30 mouse cellular contexts compared by ENCODE assay signal in the genomic region with DNA sequence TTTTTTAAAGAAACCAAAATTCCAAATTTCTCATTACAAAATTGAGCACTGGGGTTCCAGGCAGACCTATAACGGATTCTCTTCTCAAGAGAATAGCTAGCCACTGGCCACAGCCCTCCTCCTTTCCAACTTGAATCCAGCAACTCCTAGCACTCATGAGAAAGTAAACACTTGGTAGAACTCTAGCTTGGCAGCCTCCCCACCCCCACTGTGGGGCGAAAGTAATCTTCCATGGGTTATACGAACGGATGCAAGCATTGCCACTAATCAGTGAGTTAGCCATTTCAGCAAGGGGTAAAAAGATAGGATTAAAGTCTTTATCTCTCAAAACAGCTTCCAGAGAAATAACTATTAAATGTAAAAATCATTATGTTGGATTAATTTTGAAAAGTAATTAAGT. TPM values are rescaled to one million over a fixed set of nuclear protein-coding genes. Genes with fewer than 3 reads are reported as not detected.
DNase-seq lines count a peak whose midpoint lies in the region; ATAC-seq and TF ChIP-seq lines count a peak whose summit lies in the region.
"Had no signal": no experiment of that assay in that cellular context is flagged by ENCODE, and none has a peak within 500 bp of the region (broad histone marks: within the 10 kb centered on the region; RNA-seq: fewer than 3 reads in every experiment).

No protein-coding gene starts in this region.

- H3K4me3 ChIP-seq in midbrain, embryonic 14.5 days (replicated peaks; ENCODE audit: low read depth, low read length) = no peak overlapping the region
- H3K4me3 ChIP-seq in midbrain, embryonic 15.5 days = no peak overlapping the region
- H3K4me3 ChIP-seq in liver, embryonic 14.5 days (ENCODE audit: insufficient read depth in 1 of 2, low read depth in 2 of 2, low read length in 2 of 2) = no peak overlapping the region
- no peak overlapping the region for H3K4me3 ChIP-seq in kidney, embryonic 15.5 days (replicated peaks)
- H3K4me3 ChIP-seq: forebrain, embryonic 15.5 days; gastrocnemius, adult 2 months; heart, embryonic 13.5 days; hindbrain, embryonic 10.5 days; layer of hippocampus, adult 2 months; limb, embryonic 13.5 days; megakaryocyte, embryonic 14.5 days; midbrain, embryonic 13.5 days; neural tube, embryonic 15.5 days; stomach, embryonic 15.5 days had no signal

- H3K27me3 ChIP-seq in midbrain, embryonic 14.5 days (ENCODE audit: control insufficient read depth, insufficient read depth, low read length) = no peaks in the 10 kb centered on the region
- H3K27me3 ChIP-seq in midbrain, embryonic 15.5 days (replicated peaks) = no peaks in the 10 kb centered on the region
- no peaks in the 10 kb centered on the region for H3K27me3 ChIP-seq in liver, embryonic 14.5 days (ENCODE audit: control insufficient read depth, insufficient read depth, low read length)
- no peaks in the 10 kb centered on the region; the same call in 1 of the 2 replicates for H3K27me3 ChIP-seq in kidney, embryonic 15.5 days
- H3K27me3 ChIP-seq: forebrain, embryonic 15.5 days; heart, embryonic 13.5 days; limb, embryonic 13.5 days; megakaryocyte, embryonic 14.5 days; midbrain, embryonic 13.5 days; neural tube, embryonic 15.5 days; stomach, embryonic 15.5 days had no signal

- peaks cover 3% of the 10 kb centered on the region; the same call in 1 of the 2 replicates for H3K9me3 ChIP-seq in midbrain, embryonic 14.5 days (ENCODE audit: control insufficient read depth, low read length)
- no peaks in the 10 kb centered on the region for H3K9me3 ChIP-seq in midbrain, embryonic 15.5 days
- H3K9me3 ChIP-seq in liver, embryonic 14.5 days (ENCODE audit: control insufficient read depth, low read length) = no peaks in the 10 kb centered on the region
- H3K9me3 ChIP-seq in kidney, embryonic 15.5 days (replicated peaks) = no peaks in the 10 kb centered on the region
- H3K9me3 ChIP-seq: forebrain, embryonic 15.5 days; heart, embryonic 13.5 days; midbrain, embryonic 13.5 days; neural tube, embryonic 15.5 days; stomach, embryonic 15.5 days had no signal

- 52% methylated on average over 4 of the region's 4 CpGs for WGBS in midbrain, embryonic 14.5 days
- WGBS in midbrain, embryonic 15.5 days = 51% methylated on average over 4 of the region's 4 CpGs
- 21% methylated on average over 4 of the region's 4 CpGs for WGBS in liver, embryonic 14.5 days (ENCODE audit: insufficient replicate concordance)
- 57% methylated on average over 4 of the region's 4 CpGs for WGBS in kidney, embryonic 15.5 days

- H3K9ac ChIP-seq in midbrain, embryonic 14.5 days (replicated peaks; ENCODE audit: low read length) = no peak overlapping the region
- H3K9ac ChIP-seq in midbrain, embryonic 15.5 days = no peak overlapping the region
- H3K9ac ChIP-seq in liver, embryonic 14.5 days (replicated peaks) = no peak overlapping the region
- no peak overlapping the region for H3K9ac ChIP-seq in kidney, embryonic 15.5 days
- H3K9ac ChIP-seq: forebrain, embryonic 15.5 days; heart, embryonic 13.5 days; limb, embryonic 13.5 days; midbrain, embryonic 13.5 days; neural tube, embryonic 15.5 days; stomach, embryonic 15.5 days had no signal

- H3K4me2 ChIP-seq in midbrain, embryonic 14.5 days (ENCODE audit: low read length) = no peak overlapping the region
- H3K4me2 ChIP-seq in midbrain, embryonic 15.5 days = no peak overlapping the region
- no peak overlapping the region for H3K4me2 ChIP-seq in liver, embryonic 14.5 days (ENCODE audit: low read depth)
- no peak overlapping the region for H3K4me2 ChIP-seq in kidney, embryonic 15.5 days
- H3K4me2 ChIP-seq: forebrain, embryonic 15.5 days; heart, embryonic 13.5 days; limb, embryonic 13.5 days; midbrain, embryonic 13.5 days; neural tube, embryonic 15.5 days; stomach, embryonic 15.5 days had no signal

- DNase-seq in midbrain, embryonic 14.5 days = peak; percentile 44
- DNase-seq in liver, embryonic 14.5 days (ENCODE audit: low read depth in 3 of 3, low spot score in 3 of 3) = peak in 2 of 3 experiments; percentile 11 to 24
- peak; percentile 11 for DNase-seq in lung, postnatal 10 days
- no peak for DNase-seq in adrenal gland, postnatal 10 days
- DNase-seq in embryo, embryonic 11 days = no peak
- DNase-seq: adrenal gland, adult 2 months; B cell, adult 2 months; cerebellum, adult 11 months; cerebellum, postnatal 14 days; gastrocnemius, adult 2 months; heart, postnatal 10 days; kidney, adult 18-20 months; kidney, postnatal 36 days; retina, postnatal 1 day; right cerebral cortex, postnatal 25 days; thymus, postnatal 14 days had no signal

- no peak for TF ChIP-seq CTCF in liver, embryonic 14.5 days (IDR thresholded peaks at IDR 0.05; ENCODE audit: low read depth)

- H3K27ac ChIP-seq in midbrain, embryonic 14.5 days (replicated peaks; ENCODE audit: low read depth, low read length) = no peak overlapping the region
- H3K27ac ChIP-seq in midbrain, embryonic 15.5 days = no peak overlapping the region
- H3K27ac ChIP-seq in liver, embryonic 14.5 days = no peak overlapping the region
- H3K27ac ChIP-seq in kidney, embryonic 15.5 days = no peak overlapping the region
- H3K27ac ChIP-seq: forebrain, embryonic 15.5 days; gastrocnemius, adult 2 months; heart, embryonic 13.5 days; hindbrain, embryonic 10.5 days; layer of hippocampus, adult 2 months; limb, embryonic 13.5 days; midbrain, embryonic 13.5 days; neural tube, embryonic 15.5 days; stomach, embryonic 15.5 days had no signal

- no peak for ATAC-seq in midbrain, embryonic 14.5 days (ENCODE audit: low FRiP score, low TSS enrichment)
- no peak for ATAC-seq in midbrain, embryonic 15.5 days (replicated peaks)
- ATAC-seq in liver, embryonic 14.5 days (ENCODE audit: insufficient read depth) = peak; percentile 29; the same call in 1 of the 2 replicates
- ATAC-seq in megakaryocyte-erythroid progenitor cell, adult 5-6 weeks (replicated peaks; ENCODE audit: low FRiP score, low TSS enrichment, poor library complexity, severe bottlenecking) = peak; percentile 70
- no peak for ATAC-seq in kidney, embryonic 15.5 days (replicated peaks; ENCODE audit: low FRiP score)
- ATAC-seq: activated CD4-positive, CD25-positive, alpha-beta regulatory T cell, adult 4 months; forebrain, embryonic 15.5 days; hindbrain, embryonic 16.5 days; midbrain, embryonic 13.5 days had no signal

- peak; percentile 61 for TF ChIP-seq EP300 in liver, embryonic 14.5 days (IDR thresholded peaks at IDR 0.05; ENCODE audit: low read depth)

- no peaks in the 10 kb centered on the region for H3K36me3 ChIP-seq in midbrain, embryonic 14.5 days (ENCODE audit: control insufficient read depth, insufficient read depth, low read length)
- no peaks in the 10 kb centered on the region for H3K36me3 ChIP-seq in midbrain, embryonic 15.5 days (replicated peaks)
- no peaks in the 10 kb centered on the region for H3K36me3 ChIP-seq in liver, embryonic 14.5 days (replicated peaks; ENCODE audit: control insufficient read depth, insufficient read depth, low read depth)
- H3K36me3 ChIP-seq in kidney, embryonic 15.5 days = no peaks in the 10 kb centered on the region
- H3K36me3 ChIP-seq: hindbrain, embryonic 10.5 days; neural tube, embryonic 15.5 days; stomach, embryonic 15.5 days had no signal

- H3K4me1 ChIP-seq in midbrain, embryonic 14.5 days (ENCODE audit: control insufficient read depth, insufficient read depth, low read length) = peaks cover 42% of the 10 kb centered on the region
- peaks cover 37% of the 10 kb centered on the region for H3K4me1 ChIP-seq in midbrain, embryonic 15.5 days
- H3K4me1 ChIP-seq in liver, embryonic 14.5 days (replicated peaks; ENCODE audit: control insufficient read depth in 2 of 2, insufficient read depth in 2 of 2, low read length in 1 of 2) = peaks cover 24 to 37% of the 10 kb centered on the region in 2 experiments
- peaks cover 31% of the 10 kb centered on the region for H3K4me1 ChIP-seq in kidney, embryonic 15.5 days
- H3K4me1 ChIP-seq: megakaryocyte, embryonic 14.5 days; stomach, embryonic 15.5 days had no signal

RNA-seq across cellular contexts. Expression of a gene that starts 40.9 kb away (rescaled TPM):
- polyA plus RNA-seq in midbrain, embryonic 14.5 days (2014; fragmentation: Nextera tagmentation; extraction: Ambion mirVana) = 124 and 163 TPM in 2 replicates
- 150 and 159 TPM in 2 replicates for polyA plus RNA-seq in midbrain, embryonic 15.5 days (2015; fragmentation: Nextera tagmentation; extraction: Ambion mirVana)
- 0.43 and 0.68 TPM in 2 replicates for polyA plus RNA-seq in liver, embryonic 14.5 days (2012; rRNA removed)
- 0.67 and 0.80 TPM in 2 replicates for polyA plus RNA-seq in liver, embryonic 14.5 days (2014; fragmentation: Nextera tagmentation; extraction: Ambion mirVana)
- 1.9 and 17.1 TPM in 2 replicates for total RNA-seq in megakaryocyte-erythroid progenitor cell, adult 5-6 weeks (2014; fragmentation: Nextera tagmentation)
- 0.57 TPM in 1 of 2 replicates, not detected in the other for total RNA-seq in megakaryocyte-erythroid progenitor cell, adult 5-6 weeks (2017)
- total RNA-seq in adrenal gland, postnatal 10 days (2021) = 10 to 100 TPM; 20.3 to 27.4 TPM
- polyA plus RNA-seq in kidney, embryonic 15.5 days (2015; fragmentation: Nextera tagmentation; extraction: Ambion mirVana) = 29.5 and 30.0 TPM in 2 replicates
- polyA plus RNA-seq: activated CD4-positive, CD25-positive, alpha-beta regulatory T cell, adult 4 months had no signal

Comparison
In these comparisons a context has a peak if more than half of its experiments do, and no peak if none do; other contexts are left out.
1. ATAC-seq: peak in liver, embryonic 14.5 days (single experiment) and megakaryocyte-erythroid progenitor cell, adult 5-6 weeks (single experiment); none in midbrain, embryonic 14.5 days (single experiment), midbrain, embryonic 15.5 days (single experiment) and kidney, embryonic 15.5 days (single experiment).
2. DNase-seq: peak in midbrain, embryonic 14.5 days (single experiment), liver, embryonic 14.5 days (2 of 3) and lung, postnatal 10 days (single experiment); none in adrenal gland, postnatal 10 days (single experiment) and embryo, embryonic 11 days (single experiment).
3. RNA of a gene that starts 40.9 kb away (polyA plus RNA-seq): 124 to 163 TPM in midbrain, embryonic 14.5 days, 150 to 159 TPM in midbrain, embryonic 15.5 days and 29.5 to 30.0 TPM in kidney, embryonic 15.5 days; 0.43 to 0.80 TPM in liver, embryonic 14.5 days; every median in the first group is over 10 times any median in the second.